Mouse (Mus musculus) layer of hippocampus, adult 11-12 months (tissue): ENCODE results near the gene Lrmda.

ENCODE experiments used
- DNase-seq: peaks from one replicate; pipeline ENCODE4 v3.0.0; 2022; ENCODE audit warnings: low spot score

Lrmda gene

GRCm38 (mm10) chr14:22413220-22413619 lies 393.7 kb downstream of the Lrmda start:
- DNase-seq = no peak

- DNase-seq = no peak
Observed at GRCm38 (mm10) chr14:22417706-22418105, 398.2 kb downstream of the Lrmda start.

- DNase-seq = no peak
Observed at GRCm38 (mm10) chr14:22421668-22422067, 402.2 kb downstream of the Lrmda start.

GRCm38 (mm10) chr14:22425018-22425534 lies 405.6 kb downstream of the Lrmda start:
- no peak for DNase-seq

- no peak for DNase-seq
Observed at GRCm38 (mm10) chr14:22435441-22435840, 415.9 kb downstream of the Lrmda start.

GRCm38 (mm10) chr14:22435860-22436377 lies 416.4 kb downstream of the Lrmda start:
- no peak for DNase-seq

GRCm38 (mm10) chr14:22440341-22440999 lies 421.0 kb downstream of the Lrmda start:
- no peak for DNase-seq

GRCm38 (mm10) chr14:22441859-22442447 lies 422.4 kb downstream of the Lrmda start:
- no peak for DNase-seq

GRCm38 (mm10) chr14:22442719-22443118 lies 423.2 kb downstream of the Lrmda start:
- no peak for DNase-seq

GRCm38 (mm10) chr14:22444541-22444940 lies 425.0 kb downstream of the Lrmda start:
- DNase-seq = no peak

GRCm38 (mm10) chr14:22445161-22445821 lies 425.8 kb downstream of the Lrmda start:
- DNase-seq = peak; percentile 31

GRCm38 (mm10) chr14:22445841-22446570 lies 426.5 kb downstream of the Lrmda start:
- no peak for DNase-seq

- DNase-seq = no peak
Observed at GRCm38 (mm10) chr14:22451603-22452002, 432.1 kb downstream of the Lrmda start.

GRCm38 (mm10) chr14:22464314-22464713 lies 444.8 kb downstream of the Lrmda start:
- DNase-seq = no peak

- no peak for DNase-seq
Observed at GRCm38 (mm10) chr14:22471041-22471440, 451.5 kb downstream of the Lrmda start.

- no peak for DNase-seq
Observed at GRCm38 (mm10) chr14:22473451-22473850, 453.9 kb downstream of the Lrmda start.

- no peak for DNase-seq
Observed at GRCm38 (mm10) chr14:22473991-22474390, 454.5 kb downstream of the Lrmda start.

GRCm38 (mm10) chr14:22493326-22493725 lies 473.8 kb downstream of the Lrmda start:
- DNase-seq = no peak

- no peak for DNase-seq
Observed at GRCm38 (mm10) chr14:22494290-22494689, 474.8 kb downstream of the Lrmda start.

GRCm38 (mm10) chr14:22494866-22495265 lies 475.4 kb downstream of the Lrmda start:
- no peak for DNase-seq

GRCm38 (mm10) chr14:22495286-22495685 lies 475.8 kb downstream of the Lrmda start:
- DNase-seq = no peak

- DNase-seq = peak; percentile 13
Observed at GRCm38 (mm10) chr14:22497636-22498131, 478.2 kb downstream of the Lrmda start.
